Mouse (Mus musculus) midbrain, embryonic 13.5 days (tissue): Measurements from ENCODE around the gene Tnik. TPM values are rescaled to one million over a fixed set of nuclear protein-coding genes. Genes with fewer than 3 reads are reported as not detected.

Experiments used
- ATAC-seq: fragments of 200-750 bp; cut with Nextera tagmentation; 2 replicates; pipeline ENCODE4 v1.8.0; 2017; ENCODE audit warnings: mild to moderate bottlenecking, moderate TSS enrichment, moderate library complexity
- H3K27ac ChIP-seq: fragments of 300-500 bp; sonication (generic); 2 replicates; pipeline ENCODE4 v1.5.1; 2015; ENCODE audit warnings: inconsistent platforms, mild to moderate bottlenecking, moderate library complexity
- H3K27me3 ChIP-seq: fragments of 300-500 bp; sonication (generic); 2 replicates; pipeline ENCODE4 v1.6.1; 2015; ENCODE audit warnings: mild to moderate bottlenecking, inconsistent platforms
- H3K36me3 ChIP-seq: fragments of 300-500 bp; sonication (generic); 2 replicates; pipeline ENCODE4 v1.6.1; 2015; ENCODE audit warnings: mild to moderate bottlenecking, inconsistent platforms
- H3K4me1 ChIP-seq: fragments of 300-500 bp; sonication (generic); replicated peaks from 2 replicates; pipeline ENCODE4 v1.6.1; 2015; ENCODE audit warnings: inconsistent platforms
- H3K4me2 ChIP-seq: fragments of 300-500 bp; sonication (generic); replicated peaks from 2 replicates; pipeline ENCODE4 v1.6.1; 2015; ENCODE audit warnings: moderate library complexity, mild to moderate bottlenecking, inconsistent platforms
- H3K4me3 ChIP-seq: fragments of 300-500 bp; sonication (generic); replicated peaks from 2 replicates; pipeline ENCODE4 v1.5.1; 2015; ENCODE audit warnings: mild to moderate bottlenecking, inconsistent platforms
- H3K9ac ChIP-seq: fragments of 300-500 bp; sonication (generic); replicated peaks from 2 replicates; pipeline ENCODE4 v1.6.1; 2015; ENCODE audit warnings: mild to moderate bottlenecking, inconsistent platforms
- H3K9me3 ChIP-seq: fragments of 300-500 bp; sonication (generic); 2 replicates; pipeline ENCODE4 v1.6.1; 2016; ENCODE audit warnings: mild to moderate bottlenecking, inconsistent platforms
- WGBS: fragments of 180-500 bp; shearing (Covaris S2); methylation state at CpG from one replicate; pipeline ENCODE4 v1.1.7; 2015; 5-methylcytosine and 5-hydroxymethylcytosine counted together
- polyA plus RNA-seq: library from polyadenylated mRNA; unstranded; fragments of >200 nt; fragmentation: Nextera tagmentation; extraction: Ambion mirVana; gene quantifications from 2 replicates; pipeline ENCODE4 v1.2.1, GENCODE M21; 2015

The Tnik gene
- polyA plus RNA-seq, 1 experiment from 2014 or later = 71.2 TPM

DNA sequence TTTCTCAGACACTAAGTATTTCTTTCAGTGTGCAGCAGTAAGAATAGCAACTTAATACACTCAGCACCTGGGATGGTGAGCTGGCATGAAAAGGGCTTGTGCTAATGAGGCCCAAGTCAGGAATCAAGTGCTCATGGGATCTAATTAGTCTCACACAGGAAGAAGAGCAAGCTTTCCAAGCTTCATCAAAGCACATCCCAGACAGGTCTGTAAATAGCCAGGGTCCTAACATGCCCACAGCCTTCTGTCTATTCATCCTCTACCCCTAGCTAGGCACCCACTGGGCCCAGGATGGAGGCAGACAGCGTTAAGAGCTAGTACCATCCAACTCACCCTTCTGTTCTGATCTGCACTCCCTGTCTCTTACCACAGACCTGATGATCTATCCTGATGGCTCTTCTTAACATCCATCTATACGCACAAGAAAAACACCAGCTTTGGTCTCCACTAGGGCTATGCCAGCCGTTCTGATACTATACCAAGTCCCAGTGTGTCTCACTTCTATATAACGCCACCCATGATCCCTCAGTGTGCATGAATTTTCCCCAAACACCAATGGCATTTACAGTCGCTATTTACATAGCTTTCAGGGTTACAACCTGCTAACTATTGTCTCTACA lies 354.1 kb downstream of the Tnik start:
- Histone ChIP-seq H3K9ac (no peak overlapping the region), H3K27ac (peak overlapping the region; percentile 41; the same call in 1 of the 2 replicates), H3K4me1 (0 out of 2 replicates have a peak, but pooled peaks cover 5% of the 10 kb centered on the region), H3K4me2 (no peak overlapping the region), H3K9me3 (no peaks in the 10 kb centered on the region), H3K4me3 (no peak overlapping the region), H3K27me3 (no peaks in the 10 kb centered on the region), H3K36me3 (peaks cover 38% of the 10 kb centered on the region)
- 86% methylated on average over 5 of the region's 5 CpGs for WGBS
- ATAC-seq = peak; percentile 91

- peaks cover 59% of the 10 kb centered on the region for H3K36me3 ChIP-seq
- no peaks in the 10 kb centered on the region for H3K9me3 ChIP-seq
- no peak for ATAC-seq
- H3K4me2 ChIP-seq = no peak overlapping the region
- no peaks in the 10 kb centered on the region for H3K27me3 ChIP-seq
- 85% methylated on average over 2 of the region's 2 CpGs for WGBS
- no peak overlapping the region for H3K27ac ChIP-seq
- no peak overlapping the region for H3K9ac ChIP-seq
- 0 out of 2 replicates have a peak, but pooled peaks cover 5% of the 10 kb centered on the region for H3K4me1 ChIP-seq
- H3K4me3 ChIP-seq = no peak overlapping the region
These were observed 358.8 kb downstream of the Tnik start for GRCm38 (mm10) chr3:28621792-28622191.

DNA sequence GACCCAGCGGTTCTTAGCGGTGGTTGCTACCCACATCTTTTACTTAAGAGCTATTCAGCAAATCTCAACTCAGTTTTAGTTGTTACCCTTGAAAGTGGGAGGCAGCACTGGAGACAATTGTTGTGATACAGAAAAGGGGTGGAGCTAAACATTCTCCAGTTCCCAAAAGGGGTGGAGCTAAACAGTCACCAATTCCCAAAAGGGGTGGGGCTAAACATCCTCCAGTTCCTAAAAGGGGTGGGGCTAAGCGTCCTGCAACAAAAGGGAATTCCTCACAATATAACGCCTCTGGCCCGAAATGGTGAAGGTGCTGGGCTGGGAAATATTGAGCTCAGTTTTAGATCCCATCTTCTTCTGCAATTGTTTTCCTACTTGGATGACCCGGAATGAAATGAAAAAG lies 363.8 kb downstream of the Tnik start:
- H3K4me3 ChIP-seq = no peak overlapping the region
- no peak overlapping the region for H3K27ac ChIP-seq
- H3K4me1 ChIP-seq = no peaks in the 10 kb centered on the region
- ATAC-seq = no peak
- H3K9me3 ChIP-seq = no peaks in the 10 kb centered on the region
- no peaks in the 10 kb centered on the region for H3K27me3 ChIP-seq
- 92% methylated on average over 6 of the region's 6 CpGs for WGBS
- H3K36me3 ChIP-seq = peaks cover 72% of the 10 kb centered on the region
- no peak overlapping the region for H3K4me2 ChIP-seq
- no peak overlapping the region for H3K9ac ChIP-seq

GRCm38 (mm10) chr3:28636778-28637177 lies 373.8 kb downstream of the Tnik start:
- Histone ChIP-seq H3K4me2 (no peak overlapping the region), H3K9me3 (no peaks in the 10 kb centered on the region), H3K9ac (no peak overlapping the region), H3K27me3 (no peaks in the 10 kb centered on the region), H3K4me1 (no peaks in the 10 kb centered on the region), H3K36me3 (peaks cover 55% of the 10 kb centered on the region), H3K27ac (no peak overlapping the region), H3K4me3 (no peak overlapping the region)
- ATAC-seq = no peak
- WGBS = 93% methylated on average over 4 of the region's 4 CpGs

DNA sequence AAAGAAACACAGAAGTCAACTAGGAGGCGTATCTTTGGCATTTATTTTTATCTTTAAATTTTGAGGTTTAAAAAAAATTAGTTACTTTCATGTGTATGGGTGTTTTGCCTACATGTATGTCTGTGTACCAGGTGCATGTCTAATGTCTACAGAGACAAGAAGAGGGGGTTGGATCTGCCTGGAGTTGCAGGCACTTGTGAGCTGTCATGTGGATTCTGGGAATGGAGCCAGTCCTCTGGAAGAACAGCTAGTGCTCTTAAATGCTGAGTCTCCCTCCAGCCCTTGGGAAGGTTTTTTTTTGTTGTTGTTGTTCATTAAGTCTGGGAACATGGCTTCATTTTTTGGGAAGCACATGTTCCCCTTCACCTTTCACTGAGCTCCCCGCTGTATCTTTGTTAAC lies 375.9 kb downstream of the Tnik start:
- Histone ChIP-seq H3K9ac (no peak overlapping the region), H3K4me3 (no peak overlapping the region), H3K27me3 (no peaks in the 10 kb centered on the region), H3K27ac (no peak overlapping the region), H3K4me2 (no peak overlapping the region), H3K36me3 (peaks cover 48% of the 10 kb centered on the region), H3K9me3 (no peaks in the 10 kb centered on the region), H3K4me1 (0 out of 2 replicates have a peak, but pooled peaks cover 6% of the 10 kb centered on the region)
- ATAC-seq = no peak
- 91% methylated on average over 2 of the region's 2 CpGs for WGBS

DNA sequence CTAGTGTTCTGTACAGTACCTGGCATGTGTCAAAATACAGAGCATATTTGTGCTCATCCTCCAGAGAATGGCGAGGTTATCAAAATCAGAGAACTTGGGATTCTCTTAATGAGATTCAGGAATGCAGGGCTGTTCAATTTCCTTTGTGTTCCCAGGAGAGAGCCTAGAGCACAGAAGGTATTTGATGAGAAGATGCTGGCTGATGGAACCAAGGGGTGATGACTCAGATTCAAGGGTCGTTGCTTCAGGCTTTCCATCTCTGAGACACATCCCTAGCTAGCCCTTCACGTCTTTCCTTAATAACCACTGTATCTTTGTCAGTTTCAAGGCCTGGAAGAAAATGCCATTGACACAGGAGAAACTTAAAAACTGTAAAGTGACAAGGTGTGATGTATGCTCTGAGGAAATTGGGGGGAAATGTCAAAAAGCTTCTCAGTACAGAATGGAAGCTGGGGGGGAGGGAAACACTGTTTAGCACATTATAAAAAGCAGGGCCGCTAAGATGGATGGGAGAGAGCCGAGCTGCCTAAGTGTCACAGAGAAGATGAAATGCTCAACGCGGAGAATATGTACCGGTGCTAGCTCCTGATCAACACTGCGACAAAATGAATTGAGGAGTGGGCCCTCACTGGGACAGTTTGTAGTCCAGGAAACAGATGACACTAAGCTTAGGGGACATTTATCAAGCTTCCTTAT lies 380.4 kb downstream of the Tnik start:
- Histone ChIP-seq H3K36me3 (peaks cover 49% of the 10 kb centered on the region), H3K27ac (no peak overlapping the region), H3K4me1 (0 out of 2 replicates have a peak, but pooled peaks cover 6% of the 10 kb centered on the region), H3K4me2 (no peak overlapping the region), H3K27me3 (no peaks in the 10 kb centered on the region), H3K9me3 (no peaks in the 10 kb centered on the region), H3K4me3 (no peak overlapping the region), H3K9ac (no peak overlapping the region)
- 86% methylated on average over 9 of the region's 9 CpGs for WGBS
- no peak for ATAC-seq

GRCm38 (mm10) chr3:28652574-28652973 lies 389.6 kb downstream of the Tnik start:
- Histone ChIP-seq H3K9ac (no peak overlapping the region), H3K4me2 (no peak overlapping the region), H3K4me1 (no peaks in the 10 kb centered on the region), H3K9me3 (no peaks in the 10 kb centered on the region), H3K27ac (no peak overlapping the region), H3K36me3 (peaks cover 74% of the 10 kb centered on the region), H3K4me3 (no peak overlapping the region), H3K27me3 (no peaks in the 10 kb centered on the region)
- no peak for ATAC-seq
- 53% methylated on average over 3 of the region's 3 CpGs for WGBS

- Histone ChIP-seq H3K36me3 (peaks cover 76% of the 10 kb centered on the region), H3K9me3 (no peaks in the 10 kb centered on the region), H3K4me3 (no peak overlapping the region), H3K4me1 (no peaks in the 10 kb centered on the region), H3K9ac (no peak overlapping the region), H3K27me3 (no peaks in the 10 kb centered on the region), H3K27ac (no peak overlapping the region), H3K4me2 (no peak overlapping the region)
- WGBS = 83% methylated on average over 3 of the region's 3 CpGs
- ATAC-seq = no peak
These were observed 390.0 kb downstream of the Tnik start for GRCm38 (mm10) chr3:28653043-28653442.

DNA sequence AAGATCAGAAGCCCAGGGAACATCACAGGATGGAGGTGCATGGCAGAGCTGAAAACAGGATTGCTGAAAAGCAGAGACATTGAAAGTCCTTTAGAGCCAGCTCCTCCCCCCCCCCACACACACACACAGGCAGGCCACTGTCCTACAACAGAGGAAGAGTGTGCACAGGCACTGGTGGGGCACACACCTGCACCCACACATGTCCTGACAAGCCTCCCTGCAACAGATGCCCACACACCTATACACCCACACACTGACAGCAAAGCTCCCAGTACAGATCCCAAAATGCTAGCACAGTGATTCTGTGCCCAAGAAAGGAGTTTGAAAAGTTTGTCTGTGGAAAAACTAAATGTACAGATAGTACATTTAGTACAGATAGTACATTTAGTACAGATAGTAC lies 391.7 kb downstream of the Tnik start:
- no peak overlapping the region for H3K9ac ChIP-seq

DNA sequence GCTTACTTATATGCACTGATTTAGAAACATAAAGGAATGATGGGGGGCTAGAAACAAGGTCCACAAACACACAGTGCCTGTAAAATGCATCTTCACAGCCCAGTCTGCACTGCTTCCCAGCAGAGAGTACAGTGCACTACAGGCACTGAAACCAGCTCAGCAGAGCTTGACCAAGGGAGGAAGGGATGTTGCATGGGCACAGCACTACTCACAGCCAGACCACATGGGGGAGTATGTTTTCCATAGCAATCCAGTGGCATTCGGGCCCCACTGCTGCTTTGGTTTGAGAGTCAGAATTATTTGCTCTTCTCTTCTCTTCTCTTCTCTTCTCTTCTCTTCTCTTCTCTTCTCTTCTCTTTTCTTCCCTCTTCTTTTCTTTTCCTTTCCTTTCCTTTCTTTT lies 395.3 kb downstream of the Tnik start:
- Histone ChIP-seq H3K4me2 (no peak overlapping the region), H3K4me3 (no peak overlapping the region), H3K9me3 (no peaks in the 10 kb centered on the region), H3K27me3 (no peaks in the 10 kb centered on the region), H3K36me3 (peaks cover 67% of the 10 kb centered on the region), H3K27ac (no peak overlapping the region), H3K4me1 (no peaks in the 10 kb centered on the region), H3K9ac (no peak overlapping the region)
- 61% methylated on average over 1 of the region's 1 CpGs for WGBS
- ATAC-seq = no peak

More for the DNA sequence above, 391.7 kb downstream of the Tnik start:
- no peaks in the 10 kb centered on the region for H3K9me3 ChIP-seq
- H3K4me3 ChIP-seq = no peak overlapping the region
- no peak overlapping the region for H3K4me2 ChIP-seq
- H3K4me1 ChIP-seq = no peaks in the 10 kb centered on the region
- no peaks in the 10 kb centered on the region for H3K27me3 ChIP-seq
- no peak overlapping the region for H3K27ac ChIP-seq
- peaks cover 67% of the 10 kb centered on the region for H3K36me3 ChIP-seq
- ATAC-seq = no peak

DNA sequence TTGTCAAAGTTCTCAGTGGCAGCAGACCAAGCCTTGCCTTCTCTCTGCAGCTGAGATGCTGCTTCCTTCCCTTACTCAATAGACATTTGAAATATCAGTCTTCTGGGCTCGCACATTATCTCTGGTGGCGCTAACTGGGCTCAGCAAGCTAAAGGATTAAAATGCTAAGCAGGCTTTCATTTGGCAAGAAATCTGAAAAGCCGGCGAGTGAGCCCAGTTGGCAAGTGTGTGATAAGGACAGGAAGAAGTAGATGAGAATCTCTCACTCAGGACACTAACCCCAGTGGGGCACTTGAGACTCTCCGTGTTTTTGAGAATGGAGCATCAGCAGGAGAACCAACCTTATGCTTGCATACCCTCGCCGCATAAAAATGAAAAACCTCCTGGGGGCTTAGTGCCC lies 417.8 kb downstream of the Tnik start:
- no peaks in the 10 kb centered on the region for H3K9me3 ChIP-seq
- H3K4me3 ChIP-seq = no peak overlapping the region
- no peaks in the 10 kb centered on the region for H3K36me3 ChIP-seq
- WGBS = 54% methylated on average over 7 of the region's 7 CpGs
- peaks cover 7% of the 10 kb centered on the region; the same call in 1 of the 2 replicates for H3K4me1 ChIP-seq
- no peak overlapping the region for H3K27ac ChIP-seq
- H3K4me2 ChIP-seq = no peak overlapping the region
- H3K27me3 ChIP-seq = no peaks in the 10 kb centered on the region
- no peak overlapping the region for H3K9ac ChIP-seq
- ATAC-seq = 0 out of 2 replicates have a peak, but pooled peaks have one; percentile 27

DNA sequence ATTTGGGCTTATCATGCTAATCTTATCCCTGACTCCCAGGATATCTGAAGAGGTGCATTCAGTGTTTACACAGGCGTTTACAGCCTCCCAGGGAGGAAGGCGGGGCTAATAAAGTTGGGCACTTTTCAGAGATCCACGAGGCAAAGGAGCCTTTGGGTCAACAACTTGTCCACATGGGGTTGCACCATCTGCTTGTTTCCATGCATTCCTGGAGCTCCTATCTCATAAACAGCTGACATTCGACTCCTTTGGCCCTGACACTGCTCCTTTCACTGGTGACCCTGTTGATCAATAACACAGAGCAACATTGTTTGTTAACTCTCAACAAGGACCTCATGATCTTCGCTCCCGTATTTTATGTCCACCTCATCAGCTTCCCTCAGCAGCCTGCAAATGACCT lies 418.9 kb downstream of the Tnik start:
- Histone ChIP-seq H3K9me3 (no peaks in the 10 kb centered on the region), H3K4me2 (no peak overlapping the region), H3K9ac (no peak overlapping the region), H3K27me3 (no peaks in the 10 kb centered on the region), H3K4me3 (no peak overlapping the region), H3K4me1 (peaks cover 7% of the 10 kb centered on the region; the same call in 1 of the 2 replicates), H3K36me3 (no peaks in the 10 kb centered on the region), H3K27ac (no peak overlapping the region)
- ATAC-seq = no peak
- 67% methylated on average over 6 of the region's 6 CpGs for WGBS
